Mouse (Mus musculus) CH12.LX (cell line): Measurements from ENCODE around the gene Anxa1. TPM values are rescaled to one million over a fixed set of nuclear protein-coding genes. Genes with fewer than 3 reads are reported as not detected.

Source experiments
- DNase-seq: peaks from one replicate; pipeline ENCODE4 v3.0.0-alpha.2; 2013; ENCODE audit errors: extremely low read depth
- H3K27ac ChIP-seq: 2 replicates; pipeline ENCODE4 v1.5.1; 2012; ENCODE audit warnings: low read depth, mild to moderate bottlenecking, control low read depth, moderate library complexity; ENCODE audit not compliant: insufficient read depth
- H3K27me3 ChIP-seq: replicated peaks from 2 replicates; pipeline ENCODE3; 2012; ENCODE audit warnings: inconsistent platforms
- H3K36me3 ChIP-seq, 2 experiments: replicated peaks in 1 of 2; 2 replicates each; pipeline versions ENCODE3 to v1.6.1; 2012; ENCODE audit warnings: inconsistent platforms in 1 of 2, low read length in 1 of 2, mild to moderate bottlenecking in 1 of 2, mixed read lengths in 1 of 2, moderate library complexity in 1 of 2; ENCODE audit not compliant: control insufficient read depth in 1 of 2, insufficient read depth in 1 of 2
- H3K4me1 ChIP-seq, 2 experiments: 2 replicates each; pipeline ENCODE4 v1.6.1; 2012; ENCODE audit warnings: inconsistent platforms in 1 of 2, moderate library complexity in 1 of 2; ENCODE audit not compliant: insufficient read depth in 2 of 2, control insufficient read depth in 1 of 2
- H3K4me2 ChIP-seq: 2 replicates; pipeline ENCODE4 v1.6.1; 2012; ENCODE audit warnings: low read depth, mild to moderate bottlenecking, control low read depth; ENCODE audit not compliant: poor library complexity, insufficient read depth, severe bottlenecking
- H3K4me3 ChIP-seq, 3 experiments: fragments of 150-350 bp in 1 of 3; sonication (generic) in 1 of 3; replicated peaks in 1 of 3; 2 replicates each; pipeline versions ENCODE3 to v1.5.1; 2011 to 2012; ENCODE audit warnings: low read depth in 2 of 3, low read length in 2 of 3, mild to moderate bottlenecking in 2 of 3, moderate library complexity in 2 of 3, control low read depth in 1 of 3, improper control_type of control experiment in 1 of 3, inconsistent platforms in 1 of 3, mixed read lengths in 1 of 3; ENCODE audit not compliant: poor library complexity in 1 of 3
- H3K79me2 ChIP-seq: replicated peaks from 2 replicates; pipeline ENCODE4 v1.6.1; 2012; ENCODE audit warnings: mild to moderate bottlenecking, moderate library complexity; ENCODE audit not compliant: control insufficient read depth, poor library complexity, insufficient read depth, severe bottlenecking; ENCODE audit errors: extremely low read depth
- H3K9ac ChIP-seq: 2 replicates; pipeline ENCODE4 v1.6.1; 2012; ENCODE audit warnings: low read depth, mild to moderate bottlenecking, control low read depth, moderate library complexity; ENCODE audit not compliant: insufficient read depth
- H3K9me3 ChIP-seq: replicated peaks from 2 replicates; pipeline ENCODE3; 2012; ENCODE audit warnings: low read length, inconsistent platforms, mixed read lengths
- CHD2 ChIP-seq: IDR thresholded peaks from 2 replicates; pipeline ENCODE4 v1.6.1; 2011; ENCODE audit warnings: low read length, improper control_type of control experiment
- CTCF ChIP-seq, 2 experiments: IDR thresholded peaks in 1 of 2; conservative IDR thresholded peaks in 1 of 2; 2 replicates each; pipeline ENCODE4 v1.5.1; 2011 to 2012; ENCODE audit warnings: low read depth in 2 of 2, low read length in 2 of 2, improper control_type of control experiment in 1 of 2, inconsistent platforms in 1 of 2, mild to moderate bottlenecking in 1 of 2, moderate library complexity in 1 of 2
- E2F4 ChIP-seq: IDR thresholded peaks from 2 replicates; pipeline ENCODE4 v1.6.1; 2011; ENCODE audit warnings: low read depth, low read length, improper control_type of control experiment; ENCODE audit not compliant: insufficient replicate concordance
- EP300 ChIP-seq: IDR thresholded peaks from 2 replicates; pipeline ENCODE4 v1.6.1; 2011; ENCODE audit warnings: low read length, improper control_type of control experiment
- ETS1 ChIP-seq: conservative IDR thresholded peaks from 2 replicates; pipeline ENCODE4 v1.6.1; 2012; ENCODE audit warnings: low read depth, mild to moderate bottlenecking, inconsistent platforms, low read length, improper control_type of control experiment, moderate library complexity
- HCFC1 ChIP-seq: IDR thresholded peaks from 2 replicates; pipeline ENCODE4 v1.6.1; 2012; ENCODE audit warnings: low read depth, mild to moderate bottlenecking, inconsistent platforms, low read length, improper control_type of control experiment
- JUN ChIP-seq: IDR thresholded peaks from 2 replicates; pipeline ENCODE4 v1.6.1; 2011; ENCODE audit warnings: low read depth, mild to moderate bottlenecking, low read length, improper control_type of control experiment, moderate library complexity; ENCODE audit not compliant: insufficient read depth
- JUND ChIP-seq: conservative IDR thresholded peaks from 2 replicates; pipeline ENCODE4 v1.6.1; 2011; ENCODE audit warnings: low read depth, low read length, improper control_type of control experiment
- MAFK ChIP-seq: IDR thresholded peaks from 2 replicates; pipeline ENCODE4 v1.6.1; 2011; ENCODE audit warnings: low read length, improper control_type of control experiment; ENCODE audit not compliant: insufficient replicate concordance
- MAZ ChIP-seq: IDR thresholded peaks from 2 replicates; pipeline ENCODE4 v1.6.1; 2012; ENCODE audit warnings: low read depth, mild to moderate bottlenecking, inconsistent platforms, low read length, improper control_type of control experiment, moderate library complexity
- MEF2A ChIP-seq: IDR thresholded peaks from 2 replicates; pipeline ENCODE4 v1.6.1; 2014; ENCODE audit warnings: low read depth, mild to moderate bottlenecking, inconsistent platforms, low read length, improper control_type of control experiment, borderline replicate concordance
- MXI1 ChIP-seq: IDR thresholded peaks from 2 replicates; pipeline ENCODE4 v1.6.1; 2011; ENCODE audit warnings: mild to moderate bottlenecking, low read depth, low read length, improper control_type of control experiment
- NELFE ChIP-seq: IDR thresholded peaks from 2 replicates; pipeline ENCODE4 v1.6.1; 2011; ENCODE audit warnings: low read depth, low read length, improper control_type of control experiment
- PAX5 ChIP-seq: IDR thresholded peaks from 2 replicates; pipeline ENCODE4 v1.6.1; 2012; ENCODE audit warnings: low read length, inconsistent platforms, mixed read lengths
- POLR2A ChIP-seq: IDR thresholded peaks from 2 replicates; pipeline ENCODE4 v1.6.1; 2011; ENCODE audit warnings: low read depth, mild to moderate bottlenecking, improper control_type of control experiment, low read length
- POLR2AphosphoS2 ChIP-seq: IDR thresholded peaks from 2 replicates; pipeline ENCODE4 v1.6.1; 2011; ENCODE audit warnings: low read depth, low read length, improper control_type of control experiment
- RAD21 ChIP-seq: IDR thresholded peaks from 2 replicates; pipeline ENCODE4 v1.6.1; 2011; ENCODE audit warnings: low read depth, mild to moderate bottlenecking, low read length, improper control_type of control experiment, moderate library complexity
- RCOR1 ChIP-seq: conservative IDR thresholded peaks from 2 replicates; pipeline ENCODE4 v1.6.1; 2012; ENCODE audit warnings: low read depth, mild to moderate bottlenecking, inconsistent platforms, low read length, improper control_type of control experiment
- SMC3 ChIP-seq: IDR thresholded peaks from 2 replicates; pipeline ENCODE4 v1.6.1; 2011; ENCODE audit warnings: low read depth, low read length, improper control_type of control experiment
- UBTF ChIP-seq: IDR thresholded peaks from 2 replicates; pipeline ENCODE4 v1.6.1; 2012; ENCODE audit warnings: low read depth, mild to moderate bottlenecking, inconsistent platforms, low read length, improper control_type of control experiment, moderate library complexity
- USF1 ChIP-seq: IDR thresholded peaks from 2 replicates; pipeline ENCODE4 v1.6.1; 2014; ENCODE audit warnings: low read depth, mild to moderate bottlenecking, inconsistent platforms, low read length, improper control_type of control experiment
- USF2 ChIP-seq: conservative IDR thresholded peaks from 2 replicates; pipeline ENCODE4 v1.6.1; 2011; ENCODE audit warnings: low read depth, low read length, improper control_type of control experiment
- ZC3H11A ChIP-seq: IDR thresholded peaks from 2 replicates; pipeline ENCODE4 v1.6.1; 2012; ENCODE audit warnings: low read depth, mild to moderate bottlenecking, inconsistent platforms, low read length, improper control_type of control experiment
- ZMIZ1 ChIP-seq: IDR thresholded peaks from 2 replicates; pipeline ENCODE4 v1.6.1; 2012; ENCODE audit warnings: low read depth, mild to moderate bottlenecking, inconsistent platforms, low read length, improper control_type of control experiment
- dilution Hi-C: fragments of 300-500 bp; cut with MboI; formaldehyde crosslinking; loops from 2 replicates; pipeline ENCODE4 v1.14.3; 2020; ENCODE audit warnings: low sequenced_read_pairs; ENCODE audit not compliant: extremely low pct_unique_long_range_greater_than_20kb, extremely low pct_ligation_motif_present
- in situ Hi-C: fragments of 300-500 bp; cut with MboI; formaldehyde crosslinking; loops from 3 replicates; pipeline ENCODE4 v1.14.3; 2019; ENCODE audit warnings: low sequenced_read_pairs, low pct_ligation_motif_present, low pct_unique_long_range_greater_than_20kb, mixed read lengths
- polyA plus RNA-seq: library from polyadenylated mRNA; unstranded; fragments of >175 nt; gene quantifications from 2 replicates; pipeline ENCODE4 v1.2.1, GENCODE M21; 2012; ENCODE audit warnings: low read depth; ENCODE audit not compliant: insufficient read length
- total RNA-seq, 2 experiments: library from RNA; depleted of rRNA; stranded (reverse); fragments of 300-350 nt in 1 of 2; fragments of >200 nt in 1 of 2; gene quantifications; 2 replicates each; pipeline ENCODE4 v1.2.3; 2012 to 2014

Gene Anxa1
- total and polyA plus RNA-seq, 3 experiments, result 3.9 to 24.9 (median 13.2) TPM

- Histone ChIP-seq H3K4me1 (no peaks in the 10 kb centered on the region), H3K9ac (no peak overlapping the region), H3K27me3 (no peaks in the 10 kb centered on the region), H3K4me2 (no peak overlapping the region), H3K79me2 (no peaks in the 10 kb centered on the region), H3K36me3 (no peaks in the 10 kb centered on the region), H3K27ac (no peak overlapping the region), H3K9me3 (no peaks in the 10 kb centered on the region), H3K4me3 (no peak overlapping the region)
- dilution Hi-C loops (no loop called here), in situ Hi-C loops (no loop called here)
- DNase-seq, result peak; percentile 68
- peak; percentile 53 for TF ChIP-seq SMC3
- peak; percentile 36 for TF ChIP-seq USF1
- TF ChIP-seq RAD21, result peak; percentile 82
- TF ChIP-seq CTCF (conservative IDR thresholded peaks at IDR 0.05 in 1 of 2, IDR thresholded peaks at IDR 0.05 in 1 of 2; ENCODE audit: low read depth in 2 of 2, low read length in 2 of 2), result peak in 1 of 2 experiments; percentile 80; a peak in 3 of 4 replicates
- no peak for TF ChIP-seq ZMIZ1
- peak; percentile 58 for TF ChIP-seq USF2
- no peak for TF ChIP-seq JUN
Measured at GRCm38 (mm10) chr19:20344511-20345316, 46.0 kb downstream of the Anxa1 start.

GRCm38 (mm10) chr19:20344052-20344451 is 46.7 kb downstream of the Anxa1 start:
- H3K4me3 ChIP-seq, result no peak overlapping the region
- no peaks in the 10 kb centered on the region for H3K36me3 ChIP-seq
- dilution Hi-C loops (no loop called here), in situ Hi-C loops (no loop called here)
- no peak overlapping the region for H3K4me2 ChIP-seq
- no peaks in the 10 kb centered on the region for H3K27me3 ChIP-seq
- H3K27ac ChIP-seq, result no peak overlapping the region
- TF ChIP-seq EP300 (no peak), CHD2 (no peak), POLR2AphosphoS2 (no peak), RCOR1 (no peak), JUN (no peak), UBTF (no peak), E2F4 (no peak), ZC3H11A (no peak), NELFE (no peak), MEF2A (no peak), RAD21 (no peak), USF2 (no peak), MAZ (no peak), PAX5 (no peak), POLR2A (no peak), MXI1 (no peak), ETS1 (no peak), HCFC1 (no peak), MAFK (no peak), JUND (no peak)
- no peak for DNase-seq
- H3K4me1 ChIP-seq, result no peaks in the 10 kb centered on the region
- H3K9ac ChIP-seq, result no peak overlapping the region
- no peaks in the 10 kb centered on the region for H3K79me2 ChIP-seq
- H3K9me3 ChIP-seq, result no peaks in the 10 kb centered on the region
